Mouse (Mus musculus): ENCODE data around the gene Mad2l2. TPM values are rescaled to one million over a fixed set of nuclear protein-coding genes. Genes with fewer than 3 reads are reported as not detected.
"Not testable (repeated sequence)": the region's sequence is repeated elsewhere in the genome, so short reads cannot be mapped to it uniquely, and the experiment has no call there.

Gene Mad2l2
- polyA plus RNA-seq, 1 experiment from 2014 or later, result 90.6 TPM

GRCm38 (mm10) chr4:148112519-148112918 lies 17.7 kb upstream of the Mad2l2 start:
- no peak overlapping the region for H3K9ac ChIP-seq
- no peak overlapping the region for H3K4me3 ChIP-seq
- H3K4me2 ChIP-seq (replicated peaks), result no peak overlapping the region
- H3K4me1 ChIP-seq, result peaks cover 22% of the 10 kb centered on the region
- H3K9me3 ChIP-seq, result no peaks in the 10 kb centered on the region
- peaks cover 50% of the 10 kb centered on the region; the same call in 1 of the 2 replicates for H3K36me3 ChIP-seq
- H3K27me3 ChIP-seq (replicated peaks), result no peaks in the 10 kb centered on the region
- no peak overlapping the region for H3K27ac ChIP-seq
- 88% methylated on average over 12 of the region's 12 CpGs for WGBS
- no peak for ATAC-seq (ENCODE audit: low FRiP score, low read depth)

GRCm38 (mm10) chr4:148114758-148115391 lies 15.3 kb upstream of the Mad2l2 start:
- H3K27ac ChIP-seq, result peak overlapping the region; percentile 46; the same call in 1 of the 2 replicates
- peaks cover 30% of the 10 kb centered on the region; the same call in 1 of the 2 replicates for H3K36me3 ChIP-seq
- H3K4me3 ChIP-seq, result no peak overlapping the region
- ATAC-seq (ENCODE audit: low FRiP score, low read depth), result peak; percentile 77
- WGBS, result 8% methylated on average over 15 of the region's 15 CpGs
- no peaks in the 10 kb centered on the region for H3K27me3 ChIP-seq (replicated peaks)
- H3K9ac ChIP-seq, result peak overlapping the region; percentile 29
- H3K4me2 ChIP-seq (replicated peaks), result peak overlapping the region; percentile 36
- H3K4me1 ChIP-seq, result peaks cover 11% of the 10 kb centered on the region
- no peaks in the 10 kb centered on the region for H3K9me3 ChIP-seq

DNA sequence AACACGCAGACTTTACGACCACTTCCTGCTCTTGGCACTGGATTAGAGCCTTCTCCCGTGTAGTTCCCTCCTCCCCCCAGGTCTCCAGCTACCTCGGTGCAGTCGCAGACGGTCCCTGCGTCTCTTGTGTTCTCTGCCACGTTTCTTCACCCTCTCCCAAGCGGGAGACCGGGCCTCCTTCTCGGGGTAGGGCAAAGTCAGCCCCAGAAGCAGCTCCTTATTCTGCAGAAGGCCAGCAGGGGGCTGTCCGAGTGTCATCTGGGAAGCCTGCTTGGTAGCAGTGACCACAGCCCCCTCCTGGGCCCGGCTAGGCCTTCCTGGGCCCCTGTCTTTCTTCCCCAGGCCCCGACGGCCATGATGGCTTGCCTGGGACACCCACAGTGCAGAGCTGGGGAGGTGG lies 14.7 kb upstream of the Mad2l2 start:
- Histone ChIP-seq H3K9me3 (no peaks in the 10 kb centered on the region), H3K4me1 (peaks cover 11% of the 10 kb centered on the region), H3K4me2 (replicated peaks) (peak overlapping the region; percentile 36; the same call in 1 of the 2 replicates), H3K36me3 (peaks cover 25% of the 10 kb centered on the region; the same call in 1 of the 2 replicates), H3K27ac (no peak overlapping the region), H3K9ac (peak overlapping the region; percentile 29), H3K27me3 (replicated peaks) (no peaks in the 10 kb centered on the region), H3K4me3 (no peak overlapping the region)
- peak; percentile 26 for ATAC-seq (ENCODE audit: low FRiP score, low read depth)
- 8% methylated on average over 15 of the region's 15 CpGs for WGBS

DNA sequence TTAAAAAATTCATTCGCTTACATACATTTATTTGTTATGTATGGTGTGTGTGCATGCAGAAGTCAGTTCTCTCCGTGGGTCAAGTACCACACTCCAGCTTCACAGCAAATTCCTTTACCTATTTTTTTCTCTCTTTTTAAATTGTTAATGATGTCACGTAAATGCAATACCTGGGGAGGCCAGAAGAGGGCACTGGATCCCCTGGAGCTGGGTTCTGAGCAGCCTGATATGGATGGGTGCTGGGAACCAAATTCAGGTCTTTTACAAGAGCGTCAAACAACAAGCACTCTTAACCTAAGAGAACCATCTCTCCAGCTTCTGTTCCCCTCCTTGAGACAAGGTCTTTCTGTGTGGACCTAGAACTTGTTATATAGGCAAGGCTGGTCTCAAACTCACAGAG lies 13.5 kb upstream of the Mad2l2 start:
- no peak for ATAC-seq (ENCODE audit: low FRiP score, low read depth)
- Histone ChIP-seq H3K4me2 (replicated peaks) (no peak overlapping the region), H3K27me3 (replicated peaks) (no peaks in the 10 kb centered on the region), H3K4me1 (peaks cover 19% of the 10 kb centered on the region), H3K4me3 (no peak overlapping the region), H3K9ac (no peak overlapping the region), H3K9me3 (no peaks in the 10 kb centered on the region), H3K36me3 (peaks cover 21% of the 10 kb centered on the region; the same call in 1 of the 2 replicates), H3K27ac (no peak overlapping the region)
- WGBS, result 83% methylated on average over 4 of the region's 4 CpGs

DNA sequence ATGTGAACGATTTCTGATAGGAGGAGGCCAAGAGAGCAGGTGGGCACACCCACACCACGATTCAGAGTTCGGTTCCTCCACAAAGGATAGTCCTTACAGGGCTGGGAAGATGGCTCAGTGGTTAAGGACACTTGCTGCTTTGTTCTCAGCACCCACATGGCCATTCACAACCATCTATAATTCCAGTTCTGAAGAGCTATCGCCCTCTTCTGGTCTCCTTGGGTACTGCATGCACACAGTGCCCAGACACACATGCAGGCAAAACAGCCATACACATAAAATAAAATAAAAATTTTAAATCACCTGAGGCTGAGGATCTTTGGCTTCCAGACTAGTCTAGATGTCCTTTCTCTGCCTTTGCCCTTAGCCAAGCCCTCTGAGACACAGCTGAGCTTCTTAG lies 12.8 kb upstream of the Mad2l2 start:
- no peak overlapping the region for H3K27ac ChIP-seq
- no peak overlapping the region for H3K4me2 ChIP-seq (replicated peaks)
- ATAC-seq (ENCODE audit: low FRiP score, low read depth), result no peak
- H3K27me3 ChIP-seq (replicated peaks), result no peaks in the 10 kb centered on the region
- peaks cover 26% of the 10 kb centered on the region for H3K4me1 ChIP-seq
- no peaks in the 10 kb centered on the region for H3K9me3 ChIP-seq
- no peak overlapping the region for H3K9ac ChIP-seq
- peaks cover 14% of the 10 kb centered on the region; the same call in 1 of the 2 replicates for H3K36me3 ChIP-seq
- H3K4me3 ChIP-seq, result no peak overlapping the region
- 73% methylated on average over 4 of the region's 4 CpGs for WGBS

DNA sequence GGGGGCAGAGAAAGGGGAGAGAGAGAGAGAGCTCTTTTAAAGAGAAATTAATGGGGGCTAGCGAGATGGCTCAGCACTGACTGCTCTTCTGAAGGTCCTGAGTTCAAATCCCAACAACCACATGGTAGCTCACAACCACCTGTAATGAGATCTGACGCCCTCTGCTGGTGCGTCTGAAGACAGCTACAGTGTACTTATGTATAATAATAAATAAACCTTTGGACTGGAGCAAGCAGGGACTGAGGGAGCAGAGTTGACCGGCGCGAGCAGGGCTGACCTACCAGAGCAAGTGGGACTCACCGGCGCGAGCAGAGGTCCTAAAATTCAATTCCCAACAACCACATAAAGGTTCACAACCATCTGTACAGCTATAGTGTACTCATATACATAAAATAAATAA lies 10.6 kb upstream of the Mad2l2 start:
- peaks cover 31% of the 10 kb centered on the region for H3K4me1 ChIP-seq
- not testable (repeated sequence) for H3K36me3 ChIP-seq

DNA sequence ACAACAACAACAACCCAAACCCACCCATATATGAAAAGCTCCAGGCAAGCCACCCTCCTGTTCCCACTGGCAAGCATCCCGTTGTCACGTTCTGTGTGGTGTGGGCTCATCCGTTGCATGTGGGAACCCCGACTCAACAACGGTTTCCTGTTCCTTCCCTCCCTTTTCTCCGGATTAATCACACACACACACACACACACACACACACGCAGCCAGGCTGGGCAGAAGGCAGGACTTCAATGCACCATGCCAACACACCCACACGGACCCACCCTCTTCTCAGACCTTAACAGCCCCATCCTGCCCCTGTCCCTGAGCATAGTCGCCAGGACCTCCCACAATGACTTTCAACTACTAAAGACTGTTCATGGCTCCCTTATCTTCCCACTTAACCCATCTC lies 9.6 kb upstream of the Mad2l2 start:
- Histone ChIP-seq H3K9ac (no peak overlapping the region), H3K9me3 (no peaks in the 10 kb centered on the region), H3K36me3 (no peaks in the 10 kb centered on the region; the same call in 1 of the 2 replicates), H3K27me3 (replicated peaks) (no peaks in the 10 kb centered on the region), H3K4me3 (no peak overlapping the region), H3K27ac (no peak overlapping the region), H3K4me1 (peaks cover 24% of the 10 kb centered on the region), H3K4me2 (replicated peaks) (no peak overlapping the region)
- ATAC-seq (ENCODE audit: low FRiP score, low read depth), result no peak
- 78% methylated on average over 9 of the region's 9 CpGs for WGBS

More for the DNA sequence above, 10.6 kb upstream of the Mad2l2 start:
- WGBS, result 93% methylated on average over 9 of the region's 9 CpGs
- not testable (repeated sequence) for H3K9me3 ChIP-seq; H3K27ac ChIP-seq; H3K27me3 ChIP-seq (replicated peaks); H3K9ac ChIP-seq; H3K4me2 ChIP-seq (replicated peaks); ATAC-seq (ENCODE audit: low FRiP score, low read depth); H3K4me3 ChIP-seq

DNA sequence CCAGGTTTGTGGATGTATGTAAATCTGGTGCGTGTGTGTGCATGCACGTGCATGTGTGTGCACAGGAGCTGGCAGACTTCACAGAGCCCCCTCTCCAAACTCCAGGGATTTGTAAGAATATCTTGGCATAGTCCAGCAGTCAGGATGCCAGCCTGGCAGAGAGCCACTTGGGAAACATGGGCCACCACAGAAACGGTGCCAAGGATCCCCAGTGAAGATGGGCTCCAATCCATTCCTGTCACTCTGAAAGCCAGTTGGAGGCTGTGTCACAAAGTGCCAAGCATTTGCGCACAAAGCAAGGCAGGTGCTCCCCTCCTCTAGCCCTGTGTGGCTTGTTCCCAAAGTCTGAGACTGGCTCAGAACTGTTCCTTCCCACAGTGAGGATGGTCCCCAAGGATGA lies 8.8 kb upstream of the Mad2l2 start:
- Histone ChIP-seq H3K9ac (no peak overlapping the region), H3K27me3 (replicated peaks) (no peaks in the 10 kb centered on the region), H3K4me2 (replicated peaks) (no peak overlapping the region), H3K4me1 (peaks cover 22% of the 10 kb centered on the region; the same call in 1 of the 2 replicates), H3K9me3 (no peaks in the 10 kb centered on the region), H3K27ac (no peak overlapping the region), H3K4me3 (no peak overlapping the region), H3K36me3 (no peaks in the 10 kb centered on the region; the same call in 1 of the 2 replicates)
- 79% methylated on average over 4 of the region's 4 CpGs for WGBS
- ATAC-seq (ENCODE audit: low FRiP score, low read depth), result no peak

DNA sequence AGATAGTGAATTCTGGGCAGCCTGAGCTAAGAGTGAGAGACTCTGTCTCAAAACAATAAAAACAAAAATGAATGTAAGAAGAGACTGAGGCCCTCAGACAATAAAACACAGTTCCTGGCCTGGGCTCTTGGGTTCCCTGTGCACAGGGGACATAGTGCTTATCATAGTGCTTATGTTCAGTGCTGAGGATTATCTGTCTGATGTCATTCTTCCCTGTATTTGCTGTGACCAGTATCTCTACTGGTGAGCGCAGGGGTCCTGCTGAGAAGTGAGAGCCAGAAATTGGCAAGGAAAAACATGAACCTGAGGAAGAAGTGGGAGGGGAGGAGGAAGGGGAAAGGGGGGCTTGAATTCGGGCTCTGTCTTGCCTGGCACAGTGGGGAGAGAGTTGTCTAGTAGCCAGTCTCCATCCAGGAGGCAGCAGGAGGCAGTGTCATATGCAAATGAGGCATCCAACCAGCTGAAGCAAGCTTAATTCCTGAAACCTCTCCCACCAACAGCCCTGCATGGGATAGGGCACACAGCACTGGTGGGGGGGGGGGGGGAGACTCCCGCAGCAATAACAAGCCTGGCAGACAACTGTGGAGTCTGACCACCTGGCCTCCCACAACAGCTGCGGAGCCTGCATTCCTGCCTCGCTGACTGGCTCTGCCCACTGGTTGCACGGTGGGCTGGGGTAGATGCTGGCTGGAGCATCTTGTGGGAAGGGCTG lies 8.0 kb upstream of the Mad2l2 start:
- Histone ChIP-seq H3K4me1 (peaks cover 29% of the 10 kb centered on the region), H3K4me3 (no peak overlapping the region), H3K27ac (no peak overlapping the region), H3K9ac (no peak overlapping the region), H3K4me2 (replicated peaks) (0 out of 2 replicates have a peak overlapping the region, but pooled peaks have one; percentile 1), H3K36me3 (no peaks in the 10 kb centered on the region), H3K27me3 (replicated peaks) (no peaks in the 10 kb centered on the region), H3K9me3 (no peaks in the 10 kb centered on the region)
- peak; percentile 87 for ATAC-seq (ENCODE audit: low FRiP score, low read depth)
- WGBS, result 9% methylated on average over 6 of the region's 6 CpGs

DNA sequence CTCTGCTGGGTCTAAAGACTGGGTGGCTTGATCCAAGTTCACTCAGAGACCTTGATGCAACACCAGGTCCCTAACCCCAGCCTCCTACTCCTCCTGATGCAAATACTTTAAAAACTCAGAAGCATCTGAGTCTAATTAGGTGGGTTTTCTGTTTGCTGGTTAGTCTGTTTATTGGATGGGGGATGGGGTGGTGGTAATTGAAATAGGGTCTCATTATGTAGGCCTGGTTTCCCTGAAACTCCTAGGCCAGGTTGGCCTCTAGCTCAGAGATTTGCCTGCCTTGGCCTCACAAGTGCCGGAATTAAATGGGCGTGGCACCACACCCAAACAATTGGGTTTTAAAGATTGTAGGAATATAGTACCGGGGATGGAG lies 7.5 kb upstream of the Mad2l2 start:
- H3K4me1 ChIP-seq, result peaks cover 34% of the 10 kb centered on the region
- H3K4me2 ChIP-seq (replicated peaks), result 0 out of 2 replicates have a peak overlapping the region, but pooled peaks have one; percentile 1
- 52% methylated on average over 3 of the region's 3 CpGs for WGBS
- no peaks in the 10 kb centered on the region for H3K27me3 ChIP-seq (replicated peaks)
- peak; percentile 1; the same call in 1 of the 2 replicates for ATAC-seq (ENCODE audit: low FRiP score, low read depth)
- H3K9me3 ChIP-seq, result no peaks in the 10 kb centered on the region
- no peak overlapping the region for H3K9ac ChIP-seq
- H3K36me3 ChIP-seq, result no peaks in the 10 kb centered on the region
- H3K27ac ChIP-seq, result no peak overlapping the region
- H3K4me3 ChIP-seq, result no peak overlapping the region

DNA sequence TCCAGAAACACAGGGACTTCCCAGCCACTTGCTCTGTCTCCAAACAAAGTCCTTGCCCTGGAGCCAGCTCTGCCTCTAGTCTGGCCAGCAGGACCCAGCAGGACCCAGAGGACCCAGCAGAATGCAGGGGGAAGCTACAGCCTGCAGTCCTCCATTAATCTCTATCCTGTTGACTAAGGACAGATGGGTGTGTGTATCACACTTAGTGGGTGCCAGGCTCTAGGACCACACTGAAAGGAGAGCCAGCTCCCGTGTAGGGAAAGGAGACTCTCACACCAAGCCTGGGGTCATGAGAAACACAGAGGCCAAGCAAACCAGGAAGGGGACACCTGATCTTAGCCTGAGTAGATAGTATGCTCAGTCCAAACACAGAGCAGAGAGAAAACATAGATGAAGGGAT lies 1.9 kb upstream of the Mad2l2 start:
- H3K4me1 ChIP-seq, result peaks cover 48% of the 10 kb centered on the region
- WGBS, result 63% methylated on average over 1 of the region's 1 CpGs
- ATAC-seq (ENCODE audit: low FRiP score, low read depth), result no peak
- H3K9me3 ChIP-seq, result no peaks in the 10 kb centered on the region
- H3K36me3 ChIP-seq, result no peaks in the 10 kb centered on the region
- peak overlapping the region; percentile 84 for H3K4me2 ChIP-seq (replicated peaks)
- peaks cover 12% of the 10 kb centered on the region; the same call in 1 of the 2 replicates for H3K27me3 ChIP-seq (replicated peaks)
- no peak overlapping the region for H3K4me3 ChIP-seq
- H3K27ac ChIP-seq, result no peak overlapping the region
- H3K9ac ChIP-seq, result no peak overlapping the region; the same call in 1 of the 2 replicates

- WGBS, result 65% methylated on average over 2 of the region's 2 CpGs
- peaks cover 48% of the 10 kb centered on the region for H3K4me1 ChIP-seq
These were observed 1.5 kb upstream of the Mad2l2 start for GRCm38 (mm10) chr4:148128672-148129071.

More at GRCm38 (mm10) chr4:148128672-148129071, 1.5 kb upstream of the Mad2l2 start:
- Histone ChIP-seq H3K27me3 (replicated peaks) (peaks cover 12% of the 10 kb centered on the region; the same call in 1 of the 2 replicates), H3K4me3 (peak overlapping the region; percentile 73), H3K9ac (peak overlapping the region; percentile 97; the same call in 1 of the 2 replicates), H3K9me3 (no peaks in the 10 kb centered on the region), H3K4me2 (replicated peaks) (peak overlapping the region; percentile 84), H3K27ac (no peak overlapping the region), H3K36me3 (peaks cover under 1% of the 10 kb centered on the region; the same call in 1 of the 2 replicates)
- ATAC-seq (ENCODE audit: low FRiP score, low read depth), result no peak
